14 mouse cellular contexts compared by ENCODE assay signal in the genomic region with DNA sequence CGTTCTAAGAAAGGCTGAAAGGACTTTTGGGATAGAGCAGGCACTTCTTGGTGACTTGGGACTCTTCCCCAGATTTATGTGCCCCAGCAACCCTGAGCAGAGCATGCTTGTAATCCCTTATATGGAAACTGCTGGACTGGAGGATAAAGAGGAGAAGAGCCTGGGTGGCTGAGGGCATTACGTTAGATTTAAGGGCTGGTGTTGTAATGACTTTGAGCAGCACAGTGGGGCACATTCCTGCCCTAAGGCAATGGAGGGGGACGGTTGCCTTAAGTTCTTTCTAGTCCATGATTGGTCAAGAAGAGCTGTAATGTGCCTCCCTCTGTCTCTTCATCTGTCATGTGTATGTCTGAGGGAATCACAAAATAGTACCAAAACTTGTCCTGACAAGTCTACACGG.
A peak's percentile ranks its signal among the peaks of the same experiment; 100 is the strongest.
DNase-seq lines count a peak whose midpoint lies in the region; ATAC-seq and TF ChIP-seq lines count a peak whose summit lies in the region.
"Had no signal": no experiment of that assay in that cellular context is flagged by ENCODE, and none has a peak within 500 bp of the region (broad histone marks: within the 10 kb centered on the region; RNA-seq: fewer than 3 reads in every experiment).

No protein-coding gene starts in this region.

- no peak overlapping the region for H3K4me3 ChIP-seq in intestine, embryonic 14.5 days (ENCODE audit: low read depth, low read length)
- H3K4me3 ChIP-seq in intestine, postnatal 0 days (ENCODE audit: low read depth, low read length) = no peak overlapping the region
- no peak overlapping the region for H3K4me3 ChIP-seq in lung, postnatal 0 days (ENCODE audit: low read depth, low read length)
- no peak overlapping the region for H3K4me3 ChIP-seq in forebrain, embryonic 14.5 days (ENCODE audit: low read depth, low read length)
- H3K4me3 ChIP-seq: hindbrain, embryonic 15.5 days; liver, embryonic 13.5 days had no signal

- no peak for TF ChIP-seq CTCF in intestine, postnatal 0 days (IDR thresholded peaks at IDR 0.05; ENCODE audit: low read depth)
- TF ChIP-seq CTCF in lung, postnatal 0 days (IDR thresholded peaks at IDR 0.05) = no peak

- no peak for ATAC-seq in intestine, embryonic 14.5 days (replicated peaks; ENCODE audit: low FRiP score, low TSS enrichment, low read depth)
- ATAC-seq in intestine, postnatal 0 days = no peak
- peak; percentile 57 for ATAC-seq in lung, postnatal 0 days
- ATAC-seq in forebrain, embryonic 14.5 days = no peak
- ATAC-seq: CD4-positive, CD25-positive, alpha-beta regulatory T cell, adult 4 months had no signal

- H3K36me3 ChIP-seq in intestine, embryonic 14.5 days (ENCODE audit: control insufficient read depth, insufficient read depth, low read length) = peaks cover 51% of the 10 kb centered on the region
- peaks cover 36% of the 10 kb centered on the region for H3K36me3 ChIP-seq in intestine, postnatal 0 days (ENCODE audit: control insufficient read depth, insufficient read depth)
- 0 out of 2 replicates have a peak, but pooled peaks cover 3% of the 10 kb centered on the region for H3K36me3 ChIP-seq in lung, postnatal 0 days (ENCODE audit: insufficient read depth, low read length)
- H3K36me3 ChIP-seq in forebrain, embryonic 14.5 days (ENCODE audit: control insufficient read depth, insufficient read depth, low read length) = no peaks in the 10 kb centered on the region

- H3K27me3 ChIP-seq in intestine, embryonic 14.5 days (replicated peaks; ENCODE audit: control insufficient read depth, insufficient read depth, low read length) = no peaks in the 10 kb centered on the region
- no peaks in the 10 kb centered on the region for H3K27me3 ChIP-seq in intestine, postnatal 0 days (replicated peaks; ENCODE audit: control insufficient read depth, insufficient read depth, low read length)
- no peaks in the 10 kb centered on the region for H3K27me3 ChIP-seq in lung, postnatal 0 days (replicated peaks; ENCODE audit: insufficient read depth, low read length)
- H3K27me3 ChIP-seq in forebrain, embryonic 14.5 days (replicated peaks; ENCODE audit: control insufficient read depth, insufficient read depth, low read length) = no peaks in the 10 kb centered on the region
- H3K27me3 ChIP-seq: hindbrain, embryonic 15.5 days; liver, embryonic 13.5 days had no signal

- no peak for TF ChIP-seq EP300 in lung, postnatal 0 days (IDR thresholded peaks at IDR 0.05)

- peaks cover 7% of the 10 kb centered on the region; the same call in 1 of the 2 replicates for H3K4me1 ChIP-seq in intestine, embryonic 14.5 days (replicated peaks; ENCODE audit: control insufficient read depth, insufficient read depth, low read length)
- H3K4me1 ChIP-seq in intestine, postnatal 0 days (replicated peaks; ENCODE audit: control insufficient read depth, insufficient read depth, low read length) = no peaks in the 10 kb centered on the region
- no peaks in the 10 kb centered on the region for H3K4me1 ChIP-seq in lung, postnatal 0 days (ENCODE audit: insufficient read depth, low read depth, low read length)
- peaks cover 8% of the 10 kb centered on the region; the same call in 1 of the 2 replicates for H3K4me1 ChIP-seq in forebrain, embryonic 14.5 days (ENCODE audit: control insufficient read depth, insufficient read depth, low read length)
- H3K4me1 ChIP-seq: liver, embryonic 13.5 days had no signal

- no peaks in the 10 kb centered on the region for H3K9me3 ChIP-seq in intestine, embryonic 14.5 days (ENCODE audit: control insufficient read depth, low read length)
- H3K9me3 ChIP-seq in intestine, postnatal 0 days (ENCODE audit: control insufficient read depth) = no peaks in the 10 kb centered on the region
- no peaks in the 10 kb centered on the region for H3K9me3 ChIP-seq in lung, postnatal 0 days (ENCODE audit: low read length)
- H3K9me3 ChIP-seq in forebrain, embryonic 14.5 days (replicated peaks; ENCODE audit: control insufficient read depth, low read length) = no peaks in the 10 kb centered on the region
- H3K9me3 ChIP-seq: hindbrain, embryonic 15.5 days; liver, embryonic 13.5 days had no signal

- H3K4me2 ChIP-seq in intestine, embryonic 14.5 days (ENCODE audit: low read length) = no peak overlapping the region
- H3K4me2 ChIP-seq in intestine, postnatal 0 days (replicated peaks; ENCODE audit: low read depth) = no peak overlapping the region
- H3K4me2 ChIP-seq in lung, postnatal 0 days (replicated peaks; ENCODE audit: low read depth, low read length) = no peak overlapping the region
- no peak overlapping the region for H3K4me2 ChIP-seq in forebrain, embryonic 14.5 days (ENCODE audit: low read length)
- H3K4me2 ChIP-seq: hindbrain, embryonic 15.5 days; liver, embryonic 13.5 days; midbrain, embryonic 11.5 days had no signal

- H3K27ac ChIP-seq in intestine, embryonic 14.5 days (ENCODE audit: low read depth) = peak overlapping the region; percentile 54
- H3K27ac ChIP-seq in intestine, postnatal 0 days (ENCODE audit: low read depth, low read length) = no peak overlapping the region
- peak overlapping the region; percentile 65 for H3K27ac ChIP-seq in lung, postnatal 0 days (ENCODE audit: low read length)
- no peak overlapping the region for H3K27ac ChIP-seq in forebrain, embryonic 14.5 days (ENCODE audit: low read depth, low read length)
- H3K27ac ChIP-seq: hindbrain, embryonic 15.5 days; liver, embryonic 13.5 days had no signal

- no peak for DNase-seq in intestine, embryonic 14.5 days (ENCODE audit: low spot score)
- peak; percentile 65 for DNase-seq in lung, postnatal 0 days (ENCODE audit: low spot score)
- no peak for DNase-seq in lung, postnatal 4 days
- DNase-seq in fat pad, adult 2 months (ENCODE audit: extremely low read depth, low read depth, low spot score) = peak; percentile 66
- DNase-seq in forebrain, embryonic 14.5 days (ENCODE audit: low spot score) = no peak
- no peak for DNase-seq in thymus, postnatal 0 days (ENCODE audit: low spot score)
- DNase-seq: cerebellum, postnatal 10 days; kidney, postnatal 10 days; liver, embryonic 13.5 days; right cerebral cortex, postnatal 4 days had no signal

- H3K9ac ChIP-seq in intestine, embryonic 14.5 days (ENCODE audit: low read length) = no peak overlapping the region
- no peak overlapping the region for H3K9ac ChIP-seq in intestine, postnatal 0 days (ENCODE audit: low read depth, low read length)
- H3K9ac ChIP-seq in lung, postnatal 0 days (replicated peaks; ENCODE audit: low read depth) = no peak overlapping the region
- no peak overlapping the region for H3K9ac ChIP-seq in forebrain, embryonic 14.5 days (ENCODE audit: low read length)
- H3K9ac ChIP-seq: hindbrain, embryonic 15.5 days; liver, embryonic 13.5 days had no signal

- WGBS in intestine, embryonic 14.5 days = 57% methylated on average over 4 of the region's 4 CpGs
- WGBS in intestine, postnatal 0 days = 72% methylated on average over 4 of the region's 4 CpGs
- 60% methylated on average over 4 of the region's 4 CpGs for WGBS in lung, postnatal 0 days
- 67% methylated on average over 4 of the region's 4 CpGs for WGBS in forebrain, embryonic 14.5 days

Comparison
In these comparisons a context has a peak if more than half of its experiments do, and no peak if none do; other contexts are left out.
1. DNase-seq: peak in lung, postnatal 0 days (single experiment) and fat pad, adult 2 months (single experiment); none in intestine, embryonic 14.5 days (single experiment), lung, postnatal 4 days (0 of 2), forebrain, embryonic 14.5 days (single experiment) and thymus, postnatal 0 days (single experiment).
2. H3K27ac ChIP-seq: peak in intestine, embryonic 14.5 days (single experiment) and lung, postnatal 0 days (single experiment); none in intestine, postnatal 0 days (single experiment) and forebrain, embryonic 14.5 days (single experiment).